Mouse (Mus musculus): Measurements from ENCODE around the gene Hist1h2ad. TPM values are rescaled to one million over a fixed set of nuclear protein-coding genes. Genes with fewer than 3 reads are reported as not detected.
"Not testable (repeated sequence)": the region's sequence is repeated elsewhere in the genome, so short reads cannot be mapped to it uniquely, and the experiment has no call there.

Hist1h2ad gene
- polyA plus RNA-seq, 2 experiments: 1.2 to 6.1 TPM

- no peaks in the 10 kb centered on the region for H3K9me3 ChIP-seq (ENCODE audit: control insufficient read depth, low read length)
- no peak overlapping the region for H3K27ac ChIP-seq (replicated peaks; ENCODE audit: low read depth, low read length)
- ATAC-seq (ENCODE audit: low FRiP score, low read depth) (no peak), DNase-seq (ENCODE audit: low spot score) (no peak)
- WGBS: 65% methylated on average over 3 of the region's 3 CpGs
- no peaks in the 10 kb centered on the region for H3K36me3 ChIP-seq (ENCODE audit: control insufficient read depth, insufficient read depth, low read length)
- H3K4me1 ChIP-seq (ENCODE audit: control insufficient read depth, insufficient read depth, low read length): peaks cover 22% of the 10 kb centered on the region
- H3K9ac ChIP-seq (ENCODE audit: low read depth, low read length, severe bottlenecking): no peak overlapping the region
- TF ChIP-seq POLR2A (IDR thresholded peaks at IDR 0.05; ENCODE audit: borderline replicate concordance, extremely low read depth, insufficient read depth, insufficient read length): no peak
- peak overlapping the region; percentile 55; the same call in 1 of the 2 replicates for H3K4me3 ChIP-seq (replicated peaks; ENCODE audit: low read length)
- H3K27me3 ChIP-seq (ENCODE audit: control insufficient read depth, insufficient read depth, low read length): no peaks in the 10 kb centered on the region
- peak overlapping the region; percentile 49 for H3K4me2 ChIP-seq (replicated peaks; ENCODE audit: low read depth, low read length, severe bottlenecking)
Measured at GRCm38 (mm10) chr13:23537006-23537710, 37.0 kb upstream of the Hist1h2ad start.

GRCm38 (mm10) chr13:23538249-23538648 lies 35.9 kb upstream of the Hist1h2ad start:
- H3K4me2 ChIP-seq (replicated peaks; ENCODE audit: low read depth, low read length, severe bottlenecking): no peak overlapping the region
- no peak for DNase-seq (ENCODE audit: low spot score)
- no peaks in the 10 kb centered on the region for H3K9me3 ChIP-seq (ENCODE audit: control insufficient read depth, low read length)
- no peak overlapping the region for H3K4me3 ChIP-seq (replicated peaks; ENCODE audit: low read length)
- WGBS: 51% methylated on average over 5 of the region's 5 CpGs
- no peaks in the 10 kb centered on the region for H3K36me3 ChIP-seq (ENCODE audit: control insufficient read depth, insufficient read depth, low read length)
- no peak for TF ChIP-seq POLR2A (IDR thresholded peaks at IDR 0.05; ENCODE audit: borderline replicate concordance, extremely low read depth, insufficient read depth, insufficient read length)
- no peaks in the 10 kb centered on the region for H3K27me3 ChIP-seq (ENCODE audit: control insufficient read depth, insufficient read depth, low read length)
- peaks cover 11% of the 10 kb centered on the region for H3K4me1 ChIP-seq (ENCODE audit: control insufficient read depth, insufficient read depth, low read length)
- H3K9ac ChIP-seq (ENCODE audit: low read depth, low read length, severe bottlenecking): no peak overlapping the region
- H3K27ac ChIP-seq (replicated peaks; ENCODE audit: low read depth, low read length): no peak overlapping the region
- ATAC-seq (ENCODE audit: low FRiP score, low read depth): no peak

- not testable (repeated sequence) for H3K36me3 ChIP-seq (ENCODE audit: control insufficient read depth, insufficient read depth, low read length); H3K4me1 ChIP-seq (ENCODE audit: control insufficient read depth, insufficient read depth, low read length); H3K4me3 ChIP-seq (replicated peaks; ENCODE audit: low read length); DNase-seq (ENCODE audit: low spot score); H3K27me3 ChIP-seq (ENCODE audit: control insufficient read depth, insufficient read depth, low read length); H3K4me2 ChIP-seq (replicated peaks; ENCODE audit: low read depth, low read length, severe bottlenecking); H3K27ac ChIP-seq (replicated peaks; ENCODE audit: low read depth, low read length); ATAC-seq (ENCODE audit: low FRiP score, low read depth); H3K9me3 ChIP-seq (ENCODE audit: control insufficient read depth, low read length); H3K9ac ChIP-seq (ENCODE audit: low read depth, low read length, severe bottlenecking)
- 67% methylated on average over 1 of the region's 1 CpGs for WGBS
Measured at GRCm38 (mm10) chr13:23539821-23540220, 34.4 kb upstream of the Hist1h2ad start.

- ATAC-seq (ENCODE audit: low FRiP score, low read depth) (no peak), DNase-seq (ENCODE audit: low spot score) (no peak)
- H3K4me2 ChIP-seq (replicated peaks; ENCODE audit: low read depth, low read length, severe bottlenecking): no peak overlapping the region
- no peaks in the 10 kb centered on the region for H3K9me3 ChIP-seq (ENCODE audit: control insufficient read depth, low read length)
- no peak for TF ChIP-seq POLR2A (IDR thresholded peaks at IDR 0.05; ENCODE audit: borderline replicate concordance, extremely low read depth, insufficient read depth, insufficient read length)
- H3K27ac ChIP-seq (replicated peaks; ENCODE audit: low read depth, low read length): no peak overlapping the region
- H3K36me3 ChIP-seq (ENCODE audit: control insufficient read depth, insufficient read depth, low read length): no peaks in the 10 kb centered on the region
- WGBS: 88% methylated on average over 3 of the region's 3 CpGs
- H3K9ac ChIP-seq (ENCODE audit: low read depth, low read length, severe bottlenecking): no peak overlapping the region
- H3K4me1 ChIP-seq (ENCODE audit: control insufficient read depth, insufficient read depth, low read length): peaks cover 2% of the 10 kb centered on the region
- H3K27me3 ChIP-seq (ENCODE audit: control insufficient read depth, insufficient read depth, low read length): no peaks in the 10 kb centered on the region
- H3K4me3 ChIP-seq (replicated peaks; ENCODE audit: low read length): no peak overlapping the region
Measured at GRCm38 (mm10) chr13:23541497-23541896, 32.7 kb upstream of the Hist1h2ad start.

- H3K4me3 ChIP-seq (replicated peaks; ENCODE audit: low read length): peak overlapping the region; percentile 41
- WGBS: 18% methylated on average over 3 of the region's 3 CpGs
Measured at GRCm38 (mm10) chr13:23542225-23542980, 31.8 kb upstream of the Hist1h2ad start.

More at GRCm38 (mm10) chr13:23542225-23542980, 31.8 kb upstream of the Hist1h2ad start:
- DNase-seq (ENCODE audit: low spot score); H3K36me3 ChIP-seq (ENCODE audit: control insufficient read depth, insufficient read depth, low read length); H3K9me3 ChIP-seq (ENCODE audit: control insufficient read depth, low read length); ATAC-seq (ENCODE audit: low FRiP score, low read depth); H3K4me1 ChIP-seq (ENCODE audit: control insufficient read depth, insufficient read depth, low read length); H3K27me3 ChIP-seq (ENCODE audit: control insufficient read depth, insufficient read depth, low read length): not testable (repeated sequence)
- Histone ChIP-seq H3K9ac (ENCODE audit: low read depth, low read length, severe bottlenecking) (peak overlapping the region; percentile 58), H3K27ac (replicated peaks; ENCODE audit: low read depth, low read length) (peak overlapping the region; percentile 81), H3K4me2 (replicated peaks; ENCODE audit: low read depth, low read length, severe bottlenecking) (peak overlapping the region; percentile 57)
